Mouse (Mus musculus): ENCODE data around the gene Magix. TPM values are rescaled to one million over a fixed set of nuclear protein-coding genes. Genes with fewer than 3 reads are reported as not detected.

The Magix gene
- total RNA-seq, 4 experiments from 2014 or later = 0.31 to 0.67 (median 0.45) TPM

Other genes with a start within 250 kb of the Magix start
- gene Foxp3, start 107.6 kb downstream of the Magix start, total RNA-seq (2022) = not detected
- gene Ppp1r3f, start 107.0 kb downstream of the Magix start, total RNA-seq (2022) = 10 to 100 TPM in 1 of 4 experiments, 1 to 10 TPM in 3; 4.1 to 10.3 (median 5.8) TPM
- gene Ccdc22, start 75.7 kb downstream of the Magix start, total RNA-seq (2022) = 10 to 100 TPM; 22.4 to 30.0 (median 27.1) TPM
- not detected for gene Cacna1f, start 74.2 kb downstream of the Magix start, total RNA-seq (2022)
- gene Syp, start 42.8 kb downstream of the Magix start, total RNA-seq (2022) = 100 to 1,000 TPM in 1 of 4 experiments, 10 to 100 TPM in 3; 71.5 to 122 (median 80.3) TPM
- 10 to 100 TPM in 3 of 4 experiments, 1 to 10 TPM in 1; 9.6 to 14.5 (median 12.8) TPM for gene Prickle3, start 24.0 kb downstream of the Magix start, total RNA-seq (2022)
- gene Plp2, start 9.9 kb downstream of the Magix start, total RNA-seq (2022) = 10 to 100 TPM; 57.7 to 99.2 (median 78.7) TPM
- gene Gpkow, start 15.9 kb upstream of the Magix start, total RNA-seq (2022) = 10 to 100 TPM; 57.1 to 76.9 (median 64.6) TPM
- gene Wdr45, start 33.1 kb upstream of the Magix start, total RNA-seq (2022) = 10 to 100 TPM; 68.5 to 92.2 (median 76.2) TPM
- gene Gm45208, start 41.0 kb upstream of the Magix start, total RNA-seq (2022) = not detected
- 10 to 100 TPM; 14.4 to 18.2 (median 15.7) TPM for gene Praf2, start 47.2 kb upstream of the Magix start, total RNA-seq (2022)
- gene Ccdc120, start 69.7 kb upstream of the Magix start, total RNA-seq (2022) = 1 to 10 TPM; 4.7 to 7.3 (median 5.4) TPM
- gene Tfe3, start 81.3 kb upstream of the Magix start, total RNA-seq (2022) = 10 to 100 TPM; 36.1 to 53.1 (median 44.9) TPM
- gene Gripap1, start 108.5 kb upstream of the Magix start, total RNA-seq (2022) = 10 to 100 TPM; 43.8 to 71.8 (median 60.5) TPM
- 1 to 10 TPM in 3 of 4 experiments, under 1 TPM in 1; 0.81 to 2.1 (median 1.6) TPM for gene Kcnd1, start 141.0 kb upstream of the Magix start, total RNA-seq (2022)
- gene Otud5, start 160.1 kb upstream of the Magix start, total RNA-seq (2022) = 10 to 100 TPM; 62.6 to 72.7 (median 69.4) TPM
- 10 to 100 TPM; 10.6 to 12.3 (median 12.2) TPM for gene Pim2, start 197.0 kb upstream of the Magix start, total RNA-seq (2022)
- gene Slc35a2, start 202.8 kb upstream of the Magix start, total RNA-seq (2022) = 10 to 100 TPM; 44.4 to 53.4 (median 51.2) TPM
- 100 to 1,000 TPM in 3 of 4 experiments, 10 to 100 TPM in 1; 96.2 to 130 (median 106) TPM for gene Pqbp1, start 218.0 kb upstream of the Magix start, total RNA-seq (2022)
- 100 to 1,000 TPM; 110 to 134 (median 131) TPM for gene Timm17b, start 218.1 kb upstream of the Magix start, total RNA-seq (2022)
- not detected for gene Gm10491, start 226.6 kb upstream of the Magix start, total RNA-seq (2022)
- not detected for gene Gm10490, start 228.3 kb upstream of the Magix start, total RNA-seq (2022)
- 10 to 100 TPM; 47.2 to 84.3 (median 72.8) TPM for gene Pcsk1n, start 238.6 kb upstream of the Magix start, total RNA-seq (2022)
- not detected for gene Eras, start 247.4 kb upstream of the Magix start, total RNA-seq (2022)